Mouse (Mus musculus) limb, embryonic 10.5 days (tissue): Measurements from ENCODE around the gene Syvn1. TPM values are rescaled to one million over a fixed set of nuclear protein-coding genes. Genes with fewer than 3 reads are reported as not detected.

Source experiments
- DNase-seq: peaks from one replicate; pipeline ENCODE4 v3.0.0-alpha.2; 2017; ENCODE audit warnings: low spot score
- H3K27ac ChIP-seq: fragments of 300-500 bp; sonication (generic); 2 replicates; pipeline ENCODE4 v1.5.1; 2016; ENCODE audit warnings: mild to moderate bottlenecking
- H3K27me3 ChIP-seq: fragments of 300-500 bp; sonication (generic); 2 replicates; pipeline ENCODE4 v1.6.1; 2016; ENCODE audit warnings: low read depth, mild to moderate bottlenecking; ENCODE audit not compliant: poor library complexity, severe bottlenecking
- H3K36me3 ChIP-seq: fragments of 300-500 bp; sonication (generic); 2 replicates; pipeline ENCODE4 v1.6.1; 2016; ENCODE audit warnings: mild to moderate bottlenecking, moderate library complexity
- H3K4me1 ChIP-seq: fragments of 300-500 bp; sonication (generic); 2 replicates; pipeline ENCODE4 v1.6.1; 2016
- H3K4me3 ChIP-seq: fragments of 300-500 bp; sonication (generic); 2 replicates; pipeline ENCODE4 v1.5.1; 2016; ENCODE audit warnings: mild to moderate bottlenecking, moderate library complexity
- H3K9me3 ChIP-seq: fragments of 300-500 bp; sonication (generic); replicated peaks from 2 replicates; pipeline ENCODE4 v1.6.1; 2016; ENCODE audit warnings: mild to moderate bottlenecking
- WGBS: fragments of 180-500 bp; shearing (Covaris S2); methylation state at CpG from one replicate; pipeline ENCODE4 v1.1.7; 2016; 5-methylcytosine and 5-hydroxymethylcytosine counted together
- polyA plus RNA-seq: library from polyadenylated mRNA; unstranded; fragments of >200 nt; fragmentation: Nextera tagmentation; extraction: Ambion mirVana; gene quantifications from 2 replicates; pipeline ENCODE4 v1.2.1, GENCODE M21; 2016

Syvn1 gene
- polyA plus RNA-seq, result 36.9 and 38.6 TPM in 2 replicates

- H3K4me3 ChIP-seq, result peak within 1 kb of the TSS; percentile 89
- peak within 1 kb of the TSS; percentile 99 for H3K27ac ChIP-seq
- no peaks in the 10 kb centered on the region for H3K27me3 ChIP-seq
- DNase-seq, result peak; percentile 93
- peaks cover 38% of the 10 kb centered on the region for H3K36me3 ChIP-seq
- H3K4me1 ChIP-seq, result peaks cover 24% of the 10 kb centered on the region
- under 1% methylated on average over 65 of the region's 65 CpGs for WGBS
- no peaks in the 10 kb centered on the region for H3K9me3 ChIP-seq
Observed at GRCm38 (mm10) chr19:6046294-6047153, at the start of gene Syvn1. Syvn1 (plus strand) TSS chr19:6046576.

GRCm38 (mm10) chr19:5998180-5998579 is 48.2 kb upstream of the Syvn1 start:
- no peak for DNase-seq
- no peak overlapping the region for H3K4me3 ChIP-seq
- no peaks in the 10 kb centered on the region for H3K9me3 ChIP-seq
- H3K27ac ChIP-seq, result no peak overlapping the region
- H3K4me1 ChIP-seq, result no peaks in the 10 kb centered on the region
- WGBS, result 90% methylated on average over 3 of the region's 3 CpGs
- no peaks in the 10 kb centered on the region for H3K36me3 ChIP-seq
- no peaks in the 10 kb centered on the region for H3K27me3 ChIP-seq

GRCm38 (mm10) chr19:5999969-6000368 is 46.4 kb upstream of the Syvn1 start:
- Histone ChIP-seq H3K4me1 (0 out of 2 replicates have a peak, but pooled peaks cover 3% of the 10 kb centered on the region), H3K27ac (no peak overlapping the region), H3K36me3 (no peaks in the 10 kb centered on the region), H3K27me3 (no peaks in the 10 kb centered on the region), H3K9me3 (no peaks in the 10 kb centered on the region), H3K4me3 (no peak overlapping the region)
- 81% methylated on average over 5 of the region's 5 CpGs for WGBS
- DNase-seq, result no peak

- Histone ChIP-seq H3K4me3 (no peak overlapping the region), H3K27me3 (no peaks in the 10 kb centered on the region), H3K4me1 (peaks cover 13% of the 10 kb centered on the region), H3K36me3 (no peaks in the 10 kb centered on the region), H3K9me3 (no peaks in the 10 kb centered on the region), H3K27ac (no peak overlapping the region; the same call in 1 of the 2 replicates)
- 72% methylated on average over 11 of the region's 11 CpGs for WGBS
- DNase-seq, result no peak
Observed at GRCm38 (mm10) chr19:6005541-6005940, 40.8 kb upstream of the Syvn1 start.

- no peaks in the 10 kb centered on the region for H3K36me3 ChIP-seq
- no peak overlapping the region for H3K27ac ChIP-seq
- peaks cover 13% of the 10 kb centered on the region for H3K4me1 ChIP-seq
- no peaks in the 10 kb centered on the region for H3K9me3 ChIP-seq
- H3K4me3 ChIP-seq, result no peak overlapping the region
- WGBS, result 71% methylated on average over 13 of the region's 13 CpGs
- DNase-seq, result no peak
- no peaks in the 10 kb centered on the region for H3K27me3 ChIP-seq
Observed at GRCm38 (mm10) chr19:6007013-6007412, 39.4 kb upstream of the Syvn1 start.

- no peak overlapping the region for H3K27ac ChIP-seq
- no peak overlapping the region for H3K4me3 ChIP-seq
- H3K4me1 ChIP-seq, result peaks cover 13% of the 10 kb centered on the region
- no peaks in the 10 kb centered on the region for H3K36me3 ChIP-seq
- DNase-seq, result no peak
- peaks cover 10% of the 10 kb centered on the region for H3K27me3 ChIP-seq
- no peaks in the 10 kb centered on the region for H3K9me3 ChIP-seq
- WGBS, result 79% methylated on average over 8 of the region's 8 CpGs
Observed at GRCm38 (mm10) chr19:6009137-6009536, 37.2 kb upstream of the Syvn1 start.

GRCm38 (mm10) chr19:6013691-6014090 is 32.7 kb upstream of the Syvn1 start:
- no peak overlapping the region for H3K27ac ChIP-seq
- no peaks in the 10 kb centered on the region for H3K36me3 ChIP-seq
- H3K9me3 ChIP-seq, result no peaks in the 10 kb centered on the region
- H3K4me3 ChIP-seq, result no peak overlapping the region
- DNase-seq, result no peak
- H3K27me3 ChIP-seq, result peaks cover 49% of the 10 kb centered on the region
- WGBS, result 90% methylated on average over 10 of the region's 10 CpGs
- peaks cover 21% of the 10 kb centered on the region for H3K4me1 ChIP-seq

GRCm38 (mm10) chr19:6014991-6015510 is 31.3 kb upstream of the Syvn1 start:
- peak; percentile 68 for DNase-seq
- H3K27ac ChIP-seq, result peak overlapping the region; percentile 80
- H3K4me1 ChIP-seq, result peaks cover 21% of the 10 kb centered on the region
- WGBS, result 1% methylated on average over 17 of the region's 18 CpGs
- peak overlapping the region; percentile 64 for H3K4me3 ChIP-seq
- H3K36me3 ChIP-seq, result no peaks in the 10 kb centered on the region
- H3K9me3 ChIP-seq, result no peaks in the 10 kb centered on the region
- peaks cover 49% of the 10 kb centered on the region for H3K27me3 ChIP-seq

- H3K36me3 ChIP-seq, result no peaks in the 10 kb centered on the region
- peak within 1 kb of the TSS; percentile 64 for H3K4me3 ChIP-seq
- DNase-seq, result peak; percentile 83
- peak within 1 kb of the TSS; percentile 80 for H3K27ac ChIP-seq
- H3K4me1 ChIP-seq, result peaks cover 21% of the 10 kb centered on the region
- WGBS, result 3% methylated on average over 40 of the region's 40 CpGs
- H3K27me3 ChIP-seq, result peaks cover 49% of the 10 kb centered on the region
- no peaks in the 10 kb centered on the region for H3K9me3 ChIP-seq
Observed at GRCm38 (mm10) chr19:6015511-6016315, 30.7 kb upstream of the Syvn1 start, which contains the start of gene Capn1. Capn1 (minus strand) TSS chr19:6015897.

- H3K27me3 ChIP-seq, result peaks cover 49% of the 10 kb centered on the region
- H3K9me3 ChIP-seq, result no peaks in the 10 kb centered on the region
- H3K36me3 ChIP-seq, result no peaks in the 10 kb centered on the region
- H3K4me1 ChIP-seq, result peaks cover 21% of the 10 kb centered on the region
- 37% methylated on average over 7 of the region's 7 CpGs for WGBS
- no peak overlapping the region for H3K27ac ChIP-seq
- no peak overlapping the region; the same call in 1 of the 2 replicates for H3K4me3 ChIP-seq
- no peak for DNase-seq
Observed at GRCm38 (mm10) chr19:6016532-6016931, 29.8 kb upstream of the Syvn1 start.

- H3K9me3 ChIP-seq, result no peaks in the 10 kb centered on the region
- H3K36me3 ChIP-seq, result no peaks in the 10 kb centered on the region
- peak; percentile 88 for DNase-seq
- no peak overlapping the region for H3K4me3 ChIP-seq
- peaks cover 21% of the 10 kb centered on the region for H3K4me1 ChIP-seq
- H3K27me3 ChIP-seq, result peaks cover 46% of the 10 kb centered on the region
- 32% methylated on average over 15 of the region's 15 CpGs for WGBS
- no peak overlapping the region for H3K27ac ChIP-seq
Observed at GRCm38 (mm10) chr19:6018142-6019089, 28.0 kb upstream of the Syvn1 start.

GRCm38 (mm10) chr19:6020276-6020675 is 26.1 kb upstream of the Syvn1 start:
- no peak overlapping the region for H3K27ac ChIP-seq
- no peak for DNase-seq
- H3K36me3 ChIP-seq, result no peaks in the 10 kb centered on the region
- peaks cover 12% of the 10 kb centered on the region for H3K4me1 ChIP-seq
- 60% methylated on average over 3 of the region's 3 CpGs for WGBS
- H3K27me3 ChIP-seq, result peaks cover 27% of the 10 kb centered on the region
- H3K4me3 ChIP-seq, result no peak overlapping the region
- H3K9me3 ChIP-seq, result no peaks in the 10 kb centered on the region
